Mouse (Mus musculus): ENCODE data around the gene Rnf183. TPM values are rescaled to one million over a fixed set of nuclear protein-coding genes. Genes with fewer than 3 reads are reported as not detected.

Gene Rnf183
- total RNA-seq, 1 experiment: 0.89 TPM

- in situ Hi-C loops (cut with MboI; ENCODE audit: low sequenced_read_pairs in 2 of 2, unreplicated experiment in 2 of 2): no loop called here
- no peak for DNase-seq (ENCODE audit: low read depth, low spot score)
- TF ChIP-seq MAFK (IDR thresholded peaks at IDR 0.05; ENCODE audit: insufficient read depth, low read depth, low read length): no peak
- TF ChIP-seq ZC3H11A (IDR thresholded peaks at IDR 0.05; ENCODE audit: borderline replicate concordance, low read depth, low read length): no peak
- TF ChIP-seq CHD2 (IDR thresholded peaks at IDR 0.05; ENCODE audit: low read depth, low read length): no peak
- TF ChIP-seq ZNF384 (IDR thresholded peaks at IDR 0.05; ENCODE audit: low read depth, low read length): no peak
- TF ChIP-seq HCFC1 (IDR thresholded peaks at IDR 0.05; ENCODE audit: borderline replicate concordance, insufficient read depth, low read length): no peak
- Histone ChIP-seq H3K9ac (ENCODE audit: insufficient read depth, low read depth, low read length, poor library complexity, severe bottlenecking) (no peak overlapping the region), H3K4me3 (ENCODE audit: insufficient read depth in 1 of 2, low read depth in 1 of 2, low read length in 2 of 2, poor library complexity in 1 of 2, severe bottlenecking in 1 of 2) (no peak overlapping the region), H3K4me1 (ENCODE audit: control insufficient read depth in 2 of 2, insufficient read depth in 2 of 2, low read length in 2 of 2, poor library complexity in 1 of 2) (peaks cover 0 to 2% of the 10 kb centered on the region in 2 experiments; a peak in 1 of 4 replicates), H3K27ac (ENCODE audit: insufficient read depth, low read depth, low read length, poor library complexity, severe bottlenecking) (no peak overlapping the region), H3K36me3 (ENCODE audit: control insufficient read depth, insufficient read depth, low read length, poor library complexity, severe bottlenecking) (peaks cover 23% of the 10 kb centered on the region; the same call in 1 of the 2 replicates), H3K9me3 (ENCODE audit: control insufficient read depth, insufficient read depth, low read depth, low read length) (0 out of 2 replicates have a peak, but pooled peaks cover 3% of the 10 kb centered on the region)
Observed at GRCm38 (mm10) chr4:62454995-62455394, 19.9 kb upstream of the Rnf183 start.

GRCm38 (mm10) chr4:62440986-62441385 lies 5.9 kb upstream of the Rnf183 start:
- no peak for TF ChIP-seq ZNF384 (IDR thresholded peaks at IDR 0.05; ENCODE audit: low read depth, low read length)
- no peak for TF ChIP-seq MAFK (IDR thresholded peaks at IDR 0.05; ENCODE audit: insufficient read depth, low read depth, low read length)
- TF ChIP-seq CHD2 (IDR thresholded peaks at IDR 0.05; ENCODE audit: low read depth, low read length): no peak
- TF ChIP-seq ZC3H11A (IDR thresholded peaks at IDR 0.05; ENCODE audit: borderline replicate concordance, low read depth, low read length): no peak
- TF ChIP-seq HCFC1 (IDR thresholded peaks at IDR 0.05; ENCODE audit: borderline replicate concordance, insufficient read depth, low read length): no peak
- no peaks in the 10 kb centered on the region for H3K36me3 ChIP-seq (ENCODE audit: control insufficient read depth, insufficient read depth, low read length, poor library complexity, severe bottlenecking)
- H3K4me1 ChIP-seq (ENCODE audit: control insufficient read depth in 2 of 2, insufficient read depth in 2 of 2, low read length in 2 of 2, poor library complexity in 1 of 2): no peaks in the 10 kb centered on the region
- no peak for DNase-seq (ENCODE audit: low read depth, low spot score)
- no peak overlapping the region for H3K4me3 ChIP-seq (ENCODE audit: insufficient read depth in 1 of 2, low read depth in 1 of 2, low read length in 2 of 2, poor library complexity in 1 of 2, severe bottlenecking in 1 of 2)
- peaks cover 8% of the 10 kb centered on the region for H3K9me3 ChIP-seq (ENCODE audit: control insufficient read depth, insufficient read depth, low read depth, low read length)
- no peak overlapping the region for H3K9ac ChIP-seq (ENCODE audit: insufficient read depth, low read depth, low read length, poor library complexity, severe bottlenecking)
- H3K27ac ChIP-seq (ENCODE audit: insufficient read depth, low read depth, low read length, poor library complexity, severe bottlenecking): no peak overlapping the region
- in situ Hi-C loops (cut with MboI; ENCODE audit: low sequenced_read_pairs in 2 of 2, unreplicated experiment in 2 of 2): no loop called here

GRCm38 (mm10) chr4:62440544-62440943 lies 5.5 kb upstream of the Rnf183 start:
- DNase-seq (ENCODE audit: low read depth, low spot score): no peak
- no peak overlapping the region for H3K27ac ChIP-seq (ENCODE audit: insufficient read depth, low read depth, low read length, poor library complexity, severe bottlenecking)
- H3K36me3 ChIP-seq (ENCODE audit: control insufficient read depth, insufficient read depth, low read length, poor library complexity, severe bottlenecking): no peaks in the 10 kb centered on the region
- in situ Hi-C loops (cut with MboI; ENCODE audit: low sequenced_read_pairs in 2 of 2, unreplicated experiment in 2 of 2): no loop called here
- no peak for TF ChIP-seq ZC3H11A (IDR thresholded peaks at IDR 0.05; ENCODE audit: borderline replicate concordance, low read depth, low read length)
- no peak for TF ChIP-seq CHD2 (IDR thresholded peaks at IDR 0.05; ENCODE audit: low read depth, low read length)
- no peak for TF ChIP-seq ZNF384 (IDR thresholded peaks at IDR 0.05; ENCODE audit: low read depth, low read length)
- TF ChIP-seq HCFC1 (IDR thresholded peaks at IDR 0.05; ENCODE audit: borderline replicate concordance, insufficient read depth, low read length): no peak
- TF ChIP-seq MAFK (IDR thresholded peaks at IDR 0.05; ENCODE audit: insufficient read depth, low read depth, low read length): no peak
- peaks cover 8% of the 10 kb centered on the region for H3K9me3 ChIP-seq (ENCODE audit: control insufficient read depth, insufficient read depth, low read depth, low read length)
- no peaks in the 10 kb centered on the region for H3K4me1 ChIP-seq (ENCODE audit: control insufficient read depth in 2 of 2, insufficient read depth in 2 of 2, low read length in 2 of 2, poor library complexity in 1 of 2)
- H3K9ac ChIP-seq (ENCODE audit: insufficient read depth, low read depth, low read length, poor library complexity, severe bottlenecking): no peak overlapping the region
- no peak overlapping the region for H3K4me3 ChIP-seq (ENCODE audit: insufficient read depth in 1 of 2, low read depth in 1 of 2, low read length in 2 of 2, poor library complexity in 1 of 2, severe bottlenecking in 1 of 2)

- in situ Hi-C loops (cut with MboI; ENCODE audit: low sequenced_read_pairs in 2 of 2, unreplicated experiment in 2 of 2): no loop called here
- no peak overlapping the region for H3K27ac ChIP-seq (ENCODE audit: insufficient read depth, low read depth, low read length, poor library complexity, severe bottlenecking)
- H3K36me3 ChIP-seq (ENCODE audit: control insufficient read depth, insufficient read depth, low read length, poor library complexity, severe bottlenecking): no peaks in the 10 kb centered on the region
- no peak for TF ChIP-seq CHD2 (IDR thresholded peaks at IDR 0.05; ENCODE audit: low read depth, low read length)
- TF ChIP-seq HCFC1 (IDR thresholded peaks at IDR 0.05; ENCODE audit: borderline replicate concordance, insufficient read depth, low read length): no peak
- no peak for TF ChIP-seq ZC3H11A (IDR thresholded peaks at IDR 0.05; ENCODE audit: borderline replicate concordance, low read depth, low read length)
- no peak for TF ChIP-seq MAFK (IDR thresholded peaks at IDR 0.05; ENCODE audit: insufficient read depth, low read depth, low read length)
- TF ChIP-seq ZNF384 (IDR thresholded peaks at IDR 0.05; ENCODE audit: low read depth, low read length): no peak
- no peak for DNase-seq (ENCODE audit: low read depth, low spot score)
- H3K4me1 ChIP-seq (ENCODE audit: control insufficient read depth in 2 of 2, insufficient read depth in 2 of 2, low read length in 2 of 2, poor library complexity in 1 of 2): no peaks in the 10 kb centered on the region
- H3K9ac ChIP-seq (ENCODE audit: insufficient read depth, low read depth, low read length, poor library complexity, severe bottlenecking): no peak overlapping the region
- H3K9me3 ChIP-seq (ENCODE audit: control insufficient read depth, insufficient read depth, low read depth, low read length): peaks cover 8% of the 10 kb centered on the region
- no peak overlapping the region for H3K4me3 ChIP-seq (ENCODE audit: insufficient read depth in 1 of 2, low read depth in 1 of 2, low read length in 2 of 2, poor library complexity in 1 of 2, severe bottlenecking in 1 of 2)
Observed at GRCm38 (mm10) chr4:62439793-62440192, 4.7 kb upstream of the Rnf183 start.

- Histone ChIP-seq H3K4me1 (ENCODE audit: control insufficient read depth in 2 of 2, insufficient read depth in 2 of 2, low read length in 2 of 2, poor library complexity in 1 of 2) (no peaks in the 10 kb centered on the region), H3K27ac (ENCODE audit: insufficient read depth, low read depth, low read length, poor library complexity, severe bottlenecking) (no peak overlapping the region), H3K36me3 (ENCODE audit: control insufficient read depth, insufficient read depth, low read length, poor library complexity, severe bottlenecking) (no peaks in the 10 kb centered on the region), H3K9me3 (ENCODE audit: control insufficient read depth, insufficient read depth, low read depth, low read length) (peaks cover 1% of the 10 kb centered on the region), H3K4me3 (ENCODE audit: insufficient read depth in 1 of 2, low read depth in 1 of 2, low read length in 2 of 2, poor library complexity in 1 of 2, severe bottlenecking in 1 of 2) (no peak overlapping the region), H3K9ac (ENCODE audit: insufficient read depth, low read depth, low read length, poor library complexity, severe bottlenecking) (no peak overlapping the region)
- no peak for DNase-seq (ENCODE audit: low read depth, low spot score)
- TF ChIP-seq ZNF384 (IDR thresholded peaks at IDR 0.05; ENCODE audit: low read depth, low read length): no peak
- no peak for TF ChIP-seq MAFK (IDR thresholded peaks at IDR 0.05; ENCODE audit: insufficient read depth, low read depth, low read length)
- no peak for TF ChIP-seq HCFC1 (IDR thresholded peaks at IDR 0.05; ENCODE audit: borderline replicate concordance, insufficient read depth, low read length)
- no peak for TF ChIP-seq ZC3H11A (IDR thresholded peaks at IDR 0.05; ENCODE audit: borderline replicate concordance, low read depth, low read length)
- TF ChIP-seq CHD2 (IDR thresholded peaks at IDR 0.05; ENCODE audit: low read depth, low read length): no peak
- in situ Hi-C loops (cut with MboI; ENCODE audit: low sequenced_read_pairs in 2 of 2, unreplicated experiment in 2 of 2): no loop called here
Observed at GRCm38 (mm10) chr4:62437871-62438270, 2.8 kb upstream of the Rnf183 start.

Measured in ES-E14 (cell line).